Mouse (Mus musculus) gastrocnemius, adult 18-20 months (tissue): Measurements from ENCODE around the gene Serpinh1. TPM values are rescaled to one million over a fixed set of nuclear protein-coding genes. Genes with fewer than 3 reads are reported as not detected.

ENCODE experiments used
- DNase-seq: peaks from one replicate; pipeline ENCODE4 v3.0.0; 2021; ENCODE audit warnings: low spot score
- total RNA-seq, 2 experiments: library from RNA; stranded (reverse); gene quantifications; 2 replicates each; pipeline ENCODE4 v1.2.3; 2021

Gene Serpinh1
- total RNA-seq, 2 experiments from 2014 or later = 37.4 to 70.5 TPM

DNA sequence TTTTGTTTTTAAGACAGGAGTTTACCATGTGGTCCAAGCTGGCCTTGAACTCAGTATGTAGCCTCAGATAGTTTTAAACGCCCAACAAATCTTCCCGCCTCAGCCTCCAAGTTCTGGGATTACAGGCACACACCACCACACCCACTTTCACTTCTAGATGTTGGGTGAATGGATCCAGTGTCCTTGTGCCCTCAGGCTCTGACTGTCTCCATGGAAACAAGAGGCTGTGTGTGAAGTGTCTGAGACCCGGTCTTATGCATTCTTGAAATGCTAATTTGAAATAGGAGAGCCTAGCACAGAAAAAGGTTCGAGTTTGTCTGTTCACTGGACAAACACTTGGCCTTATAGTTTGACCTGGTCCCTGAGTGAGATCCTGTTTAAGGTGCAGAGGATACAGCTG, 24.2 kb downstream of the Serpinh1 start:
- DNase-seq = no peak

GRCm38 (mm10) chr7:99326128-99326527, 26.9 kb downstream of the Serpinh1 start:
- DNase-seq = peak; percentile 36

- DNase-seq = no peak
Measured at GRCm38 (mm10) chr7:99324810-99325209, 28.2 kb downstream of the Serpinh1 start.

DNA sequence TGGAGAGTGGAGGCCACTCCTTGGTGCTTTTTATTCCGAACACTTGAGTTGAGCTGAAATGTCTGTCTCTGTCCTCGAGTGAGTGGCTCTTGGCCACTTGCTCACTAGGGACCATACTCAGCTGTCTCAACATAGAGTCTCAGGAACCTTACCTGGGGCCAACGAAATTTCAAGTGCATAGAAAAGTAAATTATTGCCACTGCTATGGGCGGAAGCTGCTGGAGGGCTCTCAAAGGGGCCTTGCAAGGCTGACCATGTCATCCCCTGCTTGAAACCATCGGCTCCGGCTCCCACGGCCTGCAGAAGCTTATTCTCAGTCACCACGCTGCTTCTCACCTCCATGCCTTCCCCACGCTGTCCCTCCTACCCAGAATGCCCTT, 29.7 kb downstream of the Serpinh1 start:
- DNase-seq = no peak

DNA sequence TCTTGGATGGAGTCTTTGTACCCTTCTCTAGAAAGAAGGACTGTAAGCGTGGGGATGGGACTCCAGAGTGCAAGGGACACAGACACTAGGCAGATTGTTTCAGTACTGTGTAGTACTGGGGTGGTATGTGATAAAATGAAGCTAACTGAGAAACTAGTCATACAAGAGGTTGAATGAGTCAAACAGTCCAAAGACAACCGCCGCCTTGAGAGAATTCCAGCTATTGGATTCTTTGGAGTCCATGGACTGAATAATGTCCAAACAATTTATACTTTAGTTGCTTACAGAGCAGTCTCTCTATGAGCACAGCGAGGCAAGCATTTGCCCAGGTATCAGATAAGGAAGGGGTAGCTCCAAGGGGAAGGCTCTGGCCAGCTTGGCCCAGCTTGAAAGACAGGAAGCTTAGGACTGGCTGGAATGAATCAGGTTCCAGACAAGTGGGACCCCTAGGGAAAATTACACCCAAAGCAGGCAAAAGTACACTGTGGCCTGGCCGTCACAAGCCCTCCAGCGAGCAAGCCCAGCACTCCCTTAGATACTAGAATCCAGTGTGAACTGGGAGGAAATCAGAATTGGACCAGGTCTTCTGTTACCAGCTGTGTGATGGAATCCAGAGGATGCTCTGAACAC, 30.2 kb downstream of the Serpinh1 start:
- DNase-seq = no peak

DNA sequence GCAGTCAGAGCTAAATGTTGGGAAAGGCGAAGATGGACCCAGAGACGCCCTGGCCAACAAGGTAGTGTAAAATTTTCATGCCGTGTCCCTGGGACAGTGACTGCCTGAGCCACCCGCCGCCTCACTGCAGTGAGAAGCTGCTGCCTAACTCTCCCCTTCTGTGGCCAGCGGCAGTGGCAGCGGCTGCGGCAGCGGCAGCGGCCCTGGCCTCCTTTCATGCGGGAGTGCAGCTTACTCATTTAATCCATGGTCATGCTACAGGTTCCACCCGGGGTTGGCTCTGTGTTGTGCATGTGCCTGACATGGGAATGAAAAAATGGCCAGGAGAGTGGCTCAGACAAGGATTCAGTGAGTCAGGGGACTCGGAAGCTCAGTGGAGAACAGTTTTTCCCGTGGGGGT, 32.5 kb downstream of the Serpinh1 start:
- DNase-seq = no peak

GRCm38 (mm10) chr7:99317475-99317874, 35.6 kb downstream of the Serpinh1 start:
- DNase-seq = no peak

GRCm38 (mm10) chr7:99316207-99316606, 36.8 kb downstream of the Serpinh1 start:
- no peak for DNase-seq

GRCm38 (mm10) chr7:99314565-99314964, 38.5 kb downstream of the Serpinh1 start:
- DNase-seq = no peak

DNA sequence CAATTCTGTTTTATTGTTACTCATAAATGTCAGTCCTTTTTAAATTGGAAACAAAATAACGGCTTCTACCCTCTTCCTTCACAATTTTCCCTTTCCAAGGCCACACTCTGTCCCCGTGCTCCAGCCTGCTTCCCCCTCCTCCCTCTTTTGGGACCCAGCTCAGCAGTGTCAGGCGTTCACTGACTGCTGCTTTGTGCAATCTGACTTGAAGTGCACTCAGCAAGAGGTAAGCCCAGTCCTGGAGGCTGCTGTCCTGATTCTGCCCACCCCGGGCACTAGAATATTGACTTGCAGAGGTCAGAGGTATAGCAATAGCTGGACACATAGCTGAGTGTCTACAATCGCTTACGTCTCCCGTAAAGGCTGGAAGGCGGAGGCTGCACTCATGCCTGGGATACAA, 39.8 kb downstream of the Serpinh1 start:
- DNase-seq = no peak

DNA sequence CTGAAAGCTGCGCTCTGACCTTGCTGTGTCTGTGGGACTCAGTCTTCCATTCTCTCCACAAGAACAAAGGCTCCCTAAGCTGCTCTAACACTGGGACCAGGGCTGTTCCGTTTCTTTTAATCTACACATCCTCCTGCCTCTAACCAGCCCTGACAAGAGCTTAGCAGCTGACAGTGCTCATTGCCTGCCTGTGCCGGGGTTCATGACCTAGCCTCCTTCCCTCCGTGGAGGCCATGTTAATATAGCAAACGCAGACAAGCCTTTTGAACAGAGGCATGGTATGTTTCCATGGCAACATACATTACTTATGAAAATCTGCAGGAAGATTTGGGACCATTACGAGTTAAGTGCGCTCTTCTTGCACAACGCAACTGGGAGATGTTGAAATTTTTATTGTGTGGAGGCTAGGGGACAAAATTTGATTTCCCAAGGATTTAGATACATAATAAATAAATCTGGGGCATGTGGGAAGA, 40.3 kb downstream of the Serpinh1 start:
- no peak for DNase-seq

DNA sequence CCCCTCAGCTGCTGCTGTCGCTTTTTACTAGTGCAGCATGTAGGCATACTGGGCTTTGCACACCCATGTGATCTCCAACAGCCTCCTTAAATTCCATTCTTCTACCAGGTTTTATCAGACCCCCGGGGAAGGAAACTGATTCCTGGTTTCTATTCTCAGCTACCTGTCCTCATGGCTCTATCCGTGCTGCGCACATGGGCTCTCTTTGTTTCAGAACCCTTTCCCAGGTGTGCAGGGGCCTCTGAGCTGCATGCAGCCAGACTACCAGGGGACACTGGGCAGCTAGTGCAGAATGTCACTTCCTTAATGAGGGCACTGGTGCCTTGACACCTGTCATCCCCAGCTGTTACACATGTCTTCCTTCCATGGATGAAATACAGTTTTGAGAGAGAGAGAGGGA, 41.0 kb downstream of the Serpinh1 start:
- no peak for DNase-seq

GRCm38 (mm10) chr7:99311433-99311832, 41.6 kb downstream of the Serpinh1 start:
- no peak for DNase-seq

GRCm38 (mm10) chr7:99306640-99307039, 46.4 kb downstream of the Serpinh1 start:
- DNase-seq = no peak

DNA sequence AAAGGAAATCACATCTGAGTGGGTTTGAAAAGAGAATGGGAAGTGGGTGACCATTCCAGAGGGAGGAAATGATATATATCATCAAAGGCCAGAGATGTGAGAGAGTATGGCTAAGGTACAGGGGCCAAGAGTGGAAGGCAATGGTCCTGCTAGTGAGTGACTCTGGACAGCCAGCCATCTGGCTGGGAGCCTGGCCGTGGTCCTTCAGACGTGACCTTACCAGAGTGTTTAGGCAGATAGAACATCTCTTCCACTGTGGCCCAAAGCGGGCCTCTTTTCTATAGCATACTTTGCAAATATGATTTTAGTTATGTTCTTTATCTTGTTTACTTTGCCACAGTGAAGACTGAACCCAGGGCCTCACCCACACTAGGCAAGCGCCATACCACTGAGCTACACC, 47.4 kb downstream of the Serpinh1 start:
- no peak for DNase-seq

DNA sequence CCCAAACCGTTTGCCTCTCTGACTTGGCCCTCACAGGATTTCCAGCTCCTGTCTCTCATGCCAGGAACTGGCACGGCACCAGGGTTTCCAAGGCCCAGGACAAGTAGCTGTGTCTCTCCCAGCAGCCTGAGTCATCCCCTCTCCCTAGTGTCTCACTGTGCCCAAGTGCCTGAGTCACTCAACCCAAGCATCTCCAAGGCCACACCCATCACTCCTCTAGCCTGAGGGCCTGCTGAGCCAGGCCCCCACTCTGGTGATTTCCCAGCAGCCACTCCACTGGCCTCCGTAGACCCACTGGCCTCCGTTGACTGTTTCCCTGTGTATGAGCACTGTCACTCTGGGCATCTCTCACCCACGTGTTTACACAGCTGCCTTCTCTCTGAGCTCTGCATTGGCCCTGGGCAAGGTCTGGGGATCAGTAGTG, 48.1 kb downstream of the Serpinh1 start:
- peak; percentile 83 for DNase-seq

DNA sequence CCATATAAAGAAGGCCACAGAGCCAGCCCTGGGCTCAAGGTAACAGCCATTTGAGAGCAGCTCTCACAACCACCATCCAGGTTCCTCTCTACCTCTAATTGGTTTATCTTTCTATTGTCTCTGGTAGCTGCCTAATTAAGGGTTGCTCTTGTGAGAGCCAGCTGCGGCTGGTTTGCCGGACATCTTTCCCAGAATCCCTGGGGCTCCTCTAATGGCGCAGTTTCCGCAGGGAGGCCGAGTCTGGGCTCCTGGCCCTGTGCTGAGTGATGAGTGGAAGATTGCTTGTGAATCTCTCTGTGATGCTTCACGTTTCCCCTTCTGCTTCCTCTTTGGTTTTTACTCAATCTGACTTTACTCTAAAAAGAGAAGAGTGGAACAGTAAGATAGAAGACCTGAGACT, 49.0 kb downstream of the Serpinh1 start:
- DNase-seq = no peak

GRCm38 (mm10) chr7:99300650-99301175, 52.3 kb downstream of the Serpinh1 start:
- DNase-seq = no peak

Other genes starting within 250 kb of the Serpinh1 start
- gene Uvrag, start 212.1 kb downstream of the Serpinh1 start, total RNA-seq = 1 to 10 TPM; 7.0 to 10.0 TPM
- gene Dgat2, start 170.5 kb downstream of the Serpinh1 start, total RNA-seq = 10 to 100 TPM; 41.9 to 56.0 TPM
- gene Mogat2, start 114.6 kb downstream of the Serpinh1 start, total RNA-seq = not detected
- gene Map6, start 85.8 kb downstream of the Serpinh1 start, total RNA-seq = 1 to 10 TPM; 4.7 to 5.7 TPM
- gene Gdpd5, start 28.2 kb upstream of the Serpinh1 start, total RNA-seq = 1 to 10 TPM; 6.2 to 8.8 TPM
- gene Klhl35, start 112.8 kb upstream of the Serpinh1 start, total RNA-seq = not detected
- 100 to 1,000 TPM; 232 to 276 TPM for gene Rps3, start 130.5 kb upstream of the Serpinh1 start, total RNA-seq
- gene Arrb1, start 182.2 kb upstream of the Serpinh1 start, total RNA-seq = 10 to 100 TPM; 13.8 to 15.4 TPM